Mouse (Mus musculus) heart, adult 11 months (tissue): ENCODE measurements around the gene Plcb4.

Experiments used
- DNase-seq: peaks from one replicate; pipeline ENCODE4 v3.0.0; 2022

Gene Plcb4

GRCm38 (mm10) chr2:135856826-135857225 lies 198.0 kb downstream of the Plcb4 start:
- DNase-seq, result peak; percentile 62

- DNase-seq, result peak; percentile 69
Observed at GRCm38 (mm10) chr2:135861531-135862488, 203.0 kb downstream of the Plcb4 start.

- DNase-seq, result peak; percentile 63
Observed at GRCm38 (mm10) chr2:135862489-135863390, 203.9 kb downstream of the Plcb4 start.

GRCm38 (mm10) chr2:135863391-135864076 lies 204.7 kb downstream of the Plcb4 start:
- peak; percentile 57 for DNase-seq

- DNase-seq, result peak; percentile 89
Observed at GRCm38 (mm10) chr2:135866421-135866820, 207.6 kb downstream of the Plcb4 start.

- peak; percentile 83 for DNase-seq
Observed at GRCm38 (mm10) chr2:135866838-135867237, 208.0 kb downstream of the Plcb4 start.

- peak; percentile 43 for DNase-seq
Observed at GRCm38 (mm10) chr2:135869637-135870036, 210.8 kb downstream of the Plcb4 start.

GRCm38 (mm10) chr2:135873146-135873545 lies 214.3 kb downstream of the Plcb4 start:
- peak; percentile 66 for DNase-seq

- DNase-seq, result peak; percentile 77
Observed at GRCm38 (mm10) chr2:135873761-135874160, 214.9 kb downstream of the Plcb4 start.

GRCm38 (mm10) chr2:135875549-135875948 lies 216.7 kb downstream of the Plcb4 start:
- DNase-seq, result peak; percentile 98

- DNase-seq, result peak; percentile 69
Observed at GRCm38 (mm10) chr2:135879356-135879755, 220.5 kb downstream of the Plcb4 start.

- peak; percentile 72 for DNase-seq
Observed at GRCm38 (mm10) chr2:135880269-135880760, 221.5 kb downstream of the Plcb4 start.

- peak; percentile 62 for DNase-seq
Observed at GRCm38 (mm10) chr2:135883359-135883758, 224.5 kb downstream of the Plcb4 start.

GRCm38 (mm10) chr2:135884534-135885180 lies 225.8 kb downstream of the Plcb4 start:
- peak; percentile 82 for DNase-seq

- peak; percentile 79 for DNase-seq
Observed at GRCm38 (mm10) chr2:135885607-135886006, 226.8 kb downstream of the Plcb4 start.

- DNase-seq, result no peak
Observed at GRCm38 (mm10) chr2:135886081-135886679, 227.4 kb downstream of the Plcb4 start.

GRCm38 (mm10) chr2:135887805-135888204 lies 229.0 kb downstream of the Plcb4 start:
- DNase-seq, result no peak

- DNase-seq, result peak; percentile 94
Observed at GRCm38 (mm10) chr2:135888206-135888605, 229.4 kb downstream of the Plcb4 start.

GRCm38 (mm10) chr2:135888767-135889166 lies 230.0 kb downstream of the Plcb4 start:
- no peak for DNase-seq

- no peak for DNase-seq
Observed at GRCm38 (mm10) chr2:135890083-135890482, 231.3 kb downstream of the Plcb4 start.

- peak; percentile 86 for DNase-seq
Observed at GRCm38 (mm10) chr2:135891097-135891496, 232.3 kb downstream of the Plcb4 start.
